Mouse (Mus musculus): ENCODE data around the gene Rcbtb2. TPM values are rescaled to one million over a fixed set of nuclear protein-coding genes. Genes with fewer than 3 reads are reported as not detected.
A peak's percentile ranks its signal among the peaks of the same experiment; 100 is the strongest.

The Rcbtb2 gene
- polyA plus RNA-seq, 1 experiment from 2014 or later = 45.6 TPM

GRCm38 (mm10) chr14:73239291-73239690 lies 116.5 kb downstream of the Rcbtb2 start:
- ATAC-seq (no peak), DNase-seq (ENCODE audit: low spot score) (peak; percentile 53)
- peaks cover 9% of the 10 kb centered on the region; the same call in 1 of the 2 replicates for H3K4me1 ChIP-seq (ENCODE audit: insufficient read depth, low read depth, low read length)
- WGBS = under 1% methylated on average over 6 of the region's 6 CpGs
- peak overlapping the region; percentile 73 for H3K9ac ChIP-seq (replicated peaks; ENCODE audit: low read depth)
- no peaks in the 10 kb centered on the region for H3K9me3 ChIP-seq (ENCODE audit: low read length)
- H3K36me3 ChIP-seq (ENCODE audit: insufficient read depth, low read length) = no peaks in the 10 kb centered on the region
- H3K27ac ChIP-seq (ENCODE audit: low read length) = peak overlapping the region; percentile 89
- peak overlapping the region; percentile 56 for H3K4me3 ChIP-seq (ENCODE audit: low read depth, low read length)
- no peak for TF ChIP-seq CTCF (IDR thresholded peaks at IDR 0.05)
- TF ChIP-seq EP300 (IDR thresholded peaks at IDR 0.05) = no peak
- H3K4me2 ChIP-seq (replicated peaks; ENCODE audit: low read depth, low read length) = peak overlapping the region; percentile 59
- H3K27me3 ChIP-seq (replicated peaks; ENCODE audit: insufficient read depth, low read length) = no peaks in the 10 kb centered on the region

GRCm38 (mm10) chr14:73239857-73240256 lies 117.0 kb downstream of the Rcbtb2 start:
- 16% methylated on average over 3 of the region's 3 CpGs for WGBS
- Histone ChIP-seq H3K4me3 (ENCODE audit: low read depth, low read length) (no peak overlapping the region; the same call in 1 of the 2 replicates), H3K4me1 (ENCODE audit: insufficient read depth, low read depth, low read length) (peaks cover 4% of the 10 kb centered on the region; the same call in 1 of the 2 replicates), H3K27ac (ENCODE audit: low read length) (no peak overlapping the region), H3K9me3 (ENCODE audit: low read length) (no peaks in the 10 kb centered on the region), H3K4me2 (replicated peaks; ENCODE audit: low read depth, low read length) (no peak overlapping the region), H3K9ac (replicated peaks; ENCODE audit: low read depth) (no peak overlapping the region), H3K27me3 (replicated peaks; ENCODE audit: insufficient read depth, low read length) (no peaks in the 10 kb centered on the region), H3K36me3 (ENCODE audit: insufficient read depth, low read length) (no peaks in the 10 kb centered on the region)
- DNase-seq (ENCODE audit: low spot score) = peak; percentile 38
- ATAC-seq = no peak
- no peak for TF ChIP-seq CTCF (IDR thresholded peaks at IDR 0.05)
- TF ChIP-seq EP300 (IDR thresholded peaks at IDR 0.05) = no peak

- H3K4me3 ChIP-seq (ENCODE audit: low read depth, low read length) = no peak overlapping the region
- no peak for ATAC-seq
- H3K4me2 ChIP-seq (replicated peaks; ENCODE audit: low read depth, low read length) = no peak overlapping the region
- H3K27ac ChIP-seq (ENCODE audit: low read length) = no peak overlapping the region
- WGBS = 88% methylated on average over 2 of the region's 2 CpGs
- H3K27me3 ChIP-seq (replicated peaks; ENCODE audit: insufficient read depth, low read length) = no peaks in the 10 kb centered on the region
- DNase-seq (ENCODE audit: low spot score) = no peak
- no peaks in the 10 kb centered on the region for H3K4me1 ChIP-seq (ENCODE audit: insufficient read depth, low read depth, low read length)
- TF ChIP-seq EP300 (IDR thresholded peaks at IDR 0.05) (no peak), CTCF (IDR thresholded peaks at IDR 0.05) (no peak)
- H3K9me3 ChIP-seq (ENCODE audit: low read length) = no peaks in the 10 kb centered on the region
- no peak overlapping the region for H3K9ac ChIP-seq (replicated peaks; ENCODE audit: low read depth)
- H3K36me3 ChIP-seq (ENCODE audit: insufficient read depth, low read length) = no peaks in the 10 kb centered on the region
These were observed 121.3 kb downstream of the Rcbtb2 start for GRCm38 (mm10) chr14:73244061-73244597.

- Histone ChIP-seq H3K4me1 (ENCODE audit: insufficient read depth, low read depth, low read length) (no peaks in the 10 kb centered on the region), H3K4me3 (ENCODE audit: low read depth, low read length) (no peak overlapping the region), H3K9me3 (ENCODE audit: low read length) (no peaks in the 10 kb centered on the region), H3K27ac (ENCODE audit: low read length) (no peak overlapping the region), H3K36me3 (ENCODE audit: insufficient read depth, low read length) (no peaks in the 10 kb centered on the region), H3K27me3 (replicated peaks; ENCODE audit: insufficient read depth, low read length) (no peaks in the 10 kb centered on the region), H3K4me2 (replicated peaks; ENCODE audit: low read depth, low read length) (no peak overlapping the region), H3K9ac (replicated peaks; ENCODE audit: low read depth) (no peak overlapping the region)
- WGBS = 99% methylated on average over 2 of the region's 2 CpGs
- no peak for TF ChIP-seq CTCF (IDR thresholded peaks at IDR 0.05)
- TF ChIP-seq EP300 (IDR thresholded peaks at IDR 0.05) = no peak
- ATAC-seq (no peak), DNase-seq (ENCODE audit: low spot score) (no peak)
These were observed 127.2 kb downstream of the Rcbtb2 start for GRCm38 (mm10) chr14:73250056-73250455.

- H3K36me3 ChIP-seq (ENCODE audit: insufficient read depth, low read length) = no peaks in the 10 kb centered on the region
- no peak overlapping the region for H3K4me3 ChIP-seq (ENCODE audit: low read depth, low read length)
- no peak overlapping the region for H3K9ac ChIP-seq (replicated peaks; ENCODE audit: low read depth)
- 68% methylated on average over 2 of the region's 2 CpGs for WGBS
- no peak for ATAC-seq
- H3K4me1 ChIP-seq (ENCODE audit: insufficient read depth, low read depth, low read length) = no peaks in the 10 kb centered on the region
- no peak overlapping the region for H3K27ac ChIP-seq (ENCODE audit: low read length)
- no peak overlapping the region for H3K4me2 ChIP-seq (replicated peaks; ENCODE audit: low read depth, low read length)
- no peaks in the 10 kb centered on the region for H3K9me3 ChIP-seq (ENCODE audit: low read length)
- no peaks in the 10 kb centered on the region for H3K27me3 ChIP-seq (replicated peaks; ENCODE audit: insufficient read depth, low read length)
- DNase-seq (ENCODE audit: low spot score) = no peak
- TF ChIP-seq EP300 (IDR thresholded peaks at IDR 0.05) (no peak), CTCF (IDR thresholded peaks at IDR 0.05) (no peak)
These were observed 129.4 kb downstream of the Rcbtb2 start for GRCm38 (mm10) chr14:73252276-73252675.

GRCm38 (mm10) chr14:73253453-73254251 lies 130.8 kb downstream of the Rcbtb2 start:
- no peak overlapping the region for H3K4me3 ChIP-seq (ENCODE audit: low read depth, low read length)
- no peak overlapping the region for H3K4me2 ChIP-seq (replicated peaks; ENCODE audit: low read depth, low read length)
- peak overlapping the region; percentile 51; the same call in 1 of the 2 replicates for H3K27ac ChIP-seq (ENCODE audit: low read length)
- ATAC-seq = peak; percentile 57
- no peaks in the 10 kb centered on the region for H3K36me3 ChIP-seq (ENCODE audit: insufficient read depth, low read length)
- H3K4me1 ChIP-seq (ENCODE audit: insufficient read depth, low read depth, low read length) = no peaks in the 10 kb centered on the region
- TF ChIP-seq EP300 (IDR thresholded peaks at IDR 0.05) (no peak), CTCF (IDR thresholded peaks at IDR 0.05) (no peak)
- 44% methylated on average over 6 of the region's 6 CpGs for WGBS
- H3K27me3 ChIP-seq (replicated peaks; ENCODE audit: insufficient read depth, low read length) = no peaks in the 10 kb centered on the region
- H3K9ac ChIP-seq (replicated peaks; ENCODE audit: low read depth) = no peak overlapping the region
- DNase-seq (ENCODE audit: low spot score) = peak; percentile 57
- H3K9me3 ChIP-seq (ENCODE audit: low read length) = no peaks in the 10 kb centered on the region

All from lung, postnatal 0 days (tissue).